Mouse (Mus musculus): ENCODE data around the gene Prol1. TPM values are rescaled to one million over a fixed set of nuclear protein-coding genes. Genes with fewer than 3 reads are reported as not detected.
"Not testable (repeated sequence)": the region's sequence is repeated elsewhere in the genome, so short reads cannot be mapped to it uniquely, and the experiment has no call there.

The Prol1 gene
- not detected in 2 replicates for polyA plus RNA-seq (2016; fragmentation: Nextera tagmentation; extraction: Ambion mirVana)

- Histone ChIP-seq H3K27me3 (replicated peaks) (no peaks in the 10 kb centered on the region), H3K4me1 (no peaks in the 10 kb centered on the region), H3K36me3 (no peaks in the 10 kb centered on the region), H3K27ac (no peak within 1 kb of the TSS), H3K4me2 (no peak within 1 kb of the TSS), H3K4me3 (no peak within 1 kb of the TSS), H3K9me3 (replicated peaks) (no peaks in the 10 kb centered on the region), H3K9ac (no peak within 1 kb of the TSS)
- 72% methylated on average over 1 of the region's 1 CpGs for WGBS (ENCODE audit: insufficient replicate concordance)
- no peak for ATAC-seq
These were observed at the start of gene Prol1 for GRCm38 (mm10) chr5:88317012-88317411. Gene Prol1, plus strand, starts transcription at chr5:88317312.

GRCm38 (mm10) chr5:88268619-88269018, 48.5 kb upstream of the Prol1 start, which contains the start of gene Gm7714:
Gene Gm7714, plus strand, starts transcription at chr5:88268919.
- no peak within 1 kb of the TSS for H3K9ac ChIP-seq
- no peak within 1 kb of the TSS for H3K27ac ChIP-seq
- no peaks in the 10 kb centered on the region for H3K36me3 ChIP-seq
- ATAC-seq: no peak
- no peaks in the 10 kb centered on the region for H3K9me3 ChIP-seq (replicated peaks)
- H3K4me1 ChIP-seq: no peaks in the 10 kb centered on the region
- no peak within 1 kb of the TSS for H3K4me2 ChIP-seq
- H3K4me3 ChIP-seq: no peak within 1 kb of the TSS
- WGBS (ENCODE audit: insufficient replicate concordance): 44% methylated on average over 1 of the region's 1 CpGs
- H3K27me3 ChIP-seq (replicated peaks): no peaks in the 10 kb centered on the region

- not testable (repeated sequence) for H3K4me1 ChIP-seq; H3K27ac ChIP-seq; H3K4me3 ChIP-seq; H3K27me3 ChIP-seq (replicated peaks); H3K36me3 ChIP-seq; H3K9me3 ChIP-seq (replicated peaks); ATAC-seq; H3K9ac ChIP-seq; H3K4me2 ChIP-seq
- WGBS (ENCODE audit: insufficient replicate concordance): 63% methylated on average over 3 of the region's 3 CpGs
These were observed 5.8 kb upstream of the Prol1 start for GRCm38 (mm10) chr5:88311307-88311706.

GRCm38 (mm10) chr5:88348533-88348932, 31.4 kb downstream of the Prol1 start:
- not testable (repeated sequence) for H3K36me3 ChIP-seq; H3K27me3 ChIP-seq (replicated peaks); H3K4me1 ChIP-seq; H3K4me3 ChIP-seq; H3K4me2 ChIP-seq; H3K27ac ChIP-seq; H3K9ac ChIP-seq; H3K9me3 ChIP-seq (replicated peaks); ATAC-seq
- 53% methylated on average over 2 of the region's 2 CpGs for WGBS (ENCODE audit: insufficient replicate concordance)

GRCm38 (mm10) chr5:88364768-88365167, 47.7 kb downstream of the Prol1 start:
- no peak for ATAC-seq
- H3K27ac ChIP-seq: no peak overlapping the region
- H3K36me3 ChIP-seq: no peaks in the 10 kb centered on the region
- no peak overlapping the region for H3K9ac ChIP-seq
- no peak overlapping the region for H3K4me3 ChIP-seq
- no peaks in the 10 kb centered on the region for H3K4me1 ChIP-seq
- no peaks in the 10 kb centered on the region for H3K9me3 ChIP-seq (replicated peaks)
- H3K27me3 ChIP-seq (replicated peaks): no peaks in the 10 kb centered on the region
- H3K4me2 ChIP-seq: no peak overlapping the region
- 4% methylated on average over 3 of the region's 5 CpGs for WGBS (ENCODE audit: insufficient replicate concordance)

- Histone ChIP-seq H3K36me3 (no peaks in the 10 kb centered on the region), H3K4me2 (no peak overlapping the region), H3K4me1 (no peaks in the 10 kb centered on the region), H3K4me3 (no peak overlapping the region), H3K27me3 (replicated peaks) (no peaks in the 10 kb centered on the region), H3K9me3 (replicated peaks) (no peaks in the 10 kb centered on the region), H3K9ac (no peak overlapping the region), H3K27ac (no peak overlapping the region)
- ATAC-seq: no peak
- WGBS (ENCODE audit: insufficient replicate concordance): 64% methylated on average over 1 of the region's 1 CpGs
These were observed 49.8 kb downstream of the Prol1 start for GRCm38 (mm10) chr5:88366886-88367285.

GRCm38 (mm10) chr5:88370578-88371232, 53.6 kb downstream of the Prol1 start:
- H3K36me3 ChIP-seq: no peaks in the 10 kb centered on the region

GRCm38 (mm10) chr5:88372563-88372962, 55.5 kb downstream of the Prol1 start:
- 69% methylated on average over 6 of the region's 6 CpGs for WGBS (ENCODE audit: insufficient replicate concordance)

More at GRCm38 (mm10) chr5:88370578-88371232, 53.6 kb downstream of the Prol1 start:
- H3K9me3 ChIP-seq (replicated peaks): no peaks in the 10 kb centered on the region
- H3K4me3 ChIP-seq: no peak overlapping the region
- H3K4me2 ChIP-seq: no peak overlapping the region
- WGBS (ENCODE audit: insufficient replicate concordance): 58% methylated on average over 6 of the region's 6 CpGs
- H3K27me3 ChIP-seq (replicated peaks): no peaks in the 10 kb centered on the region
- no peaks in the 10 kb centered on the region for H3K4me1 ChIP-seq
- H3K27ac ChIP-seq: no peak overlapping the region
- ATAC-seq: no peak
- H3K9ac ChIP-seq: no peak overlapping the region

GRCm38 (mm10) chr5:88375808-88376207, 58.7 kb downstream of the Prol1 start, which contains the start of gene Amtn:
Gene Amtn, plus strand, starts transcription at chr5:88376108.
- Histone ChIP-seq H3K27me3 (replicated peaks) (no peaks in the 10 kb centered on the region), H3K9me3 (replicated peaks) (no peaks in the 10 kb centered on the region), H3K9ac (no peak within 1 kb of the TSS), H3K36me3 (no peaks in the 10 kb centered on the region), H3K4me2 (no peak within 1 kb of the TSS), H3K4me1 (no peaks in the 10 kb centered on the region), H3K4me3 (no peak within 1 kb of the TSS), H3K27ac (no peak within 1 kb of the TSS)
- 61% methylated on average over 4 of the region's 4 CpGs for WGBS (ENCODE audit: insufficient replicate concordance)
- no peak for ATAC-seq

More at GRCm38 (mm10) chr5:88372563-88372962, 55.5 kb downstream of the Prol1 start:
- no peak overlapping the region for H3K4me3 ChIP-seq
- no peak overlapping the region for H3K4me2 ChIP-seq
- no peak overlapping the region for H3K27ac ChIP-seq
- ATAC-seq: no peak
- no peaks in the 10 kb centered on the region for H3K4me1 ChIP-seq
- no peaks in the 10 kb centered on the region for H3K9me3 ChIP-seq (replicated peaks)
- H3K27me3 ChIP-seq (replicated peaks): no peaks in the 10 kb centered on the region
- no peak overlapping the region for H3K9ac ChIP-seq
- no peaks in the 10 kb centered on the region for H3K36me3 ChIP-seq

Other genes starting within 250 kb of the Prol1 start
- not detected in 2 replicates for gene Smr2, start 230.8 kb upstream of the Prol1 start, polyA plus RNA-seq (2016; fragmentation: Nextera tagmentation; extraction: Ambion mirVana)
- not detected in 2 replicates for gene Gm11116, start 205.8 kb upstream of the Prol1 start, polyA plus RNA-seq (2016; fragmentation: Nextera tagmentation; extraction: Ambion mirVana)
- gene Gm11115, start 163.2 kb upstream of the Prol1 start, polyA plus RNA-seq (2016; fragmentation: Nextera tagmentation; extraction: Ambion mirVana): not detected in 2 replicates
- not detected in 2 replicates for gene Gm7714, start 48.4 kb upstream of the Prol1 start, polyA plus RNA-seq (2016; fragmentation: Nextera tagmentation; extraction: Ambion mirVana)
- not detected in 2 replicates for gene Amtn, start 58.8 kb downstream of the Prol1 start, polyA plus RNA-seq (2016; fragmentation: Nextera tagmentation; extraction: Ambion mirVana)
- not detected in 2 replicates for gene Ambn, start 138.7 kb downstream of the Prol1 start, polyA plus RNA-seq (2016; fragmentation: Nextera tagmentation; extraction: Ambion mirVana)
- gene Enam, start 170.7 kb downstream of the Prol1 start, polyA plus RNA-seq (2016; fragmentation: Nextera tagmentation; extraction: Ambion mirVana): not detected in 2 replicates
- gene Jchain, start 210.6 kb downstream of the Prol1 start, polyA plus RNA-seq (2016; fragmentation: Nextera tagmentation; extraction: Ambion mirVana): 0.11 and 0.12 TPM in 2 replicates
- 51.3 and 52.3 TPM in 2 replicates for gene Utp3, start 237.2 kb downstream of the Prol1 start, polyA plus RNA-seq (2016; fragmentation: Nextera tagmentation; extraction: Ambion mirVana)
- gene Rufy3, start 247.7 kb downstream of the Prol1 start, polyA plus RNA-seq (2016; fragmentation: Nextera tagmentation; extraction: Ambion mirVana): 7.5 and 7.9 TPM in 2 replicates